Mouse (Mus musculus) midbrain, embryonic 10.5 days (tissue): ENCODE results near the gene Bcl11a. TPM values are rescaled to one million over a fixed set of nuclear protein-coding genes. Genes with fewer than 3 reads are reported as not detected.
"Not testable (repeated sequence)": the region's sequence is repeated elsewhere in the genome, so short reads cannot be mapped to it uniquely, and the experiment has no call there.

ENCODE experiments used
- DNase-seq: peaks from one replicate; pipeline ENCODE4 v3.0.0-alpha.2; 2017; ENCODE audit warnings: low spot score
- H3K27ac ChIP-seq: fragments of 300-500 bp; sonication (generic); replicated peaks from 2 replicates; pipeline ENCODE4 v1.5.1; 2016; ENCODE audit warnings: mild to moderate bottlenecking
- H3K27me3 ChIP-seq: fragments of 300-500 bp; sonication (generic); 2 replicates; pipeline ENCODE4 v1.6.1; 2016; ENCODE audit warnings: low read depth, mild to moderate bottlenecking; ENCODE audit not compliant: poor library complexity, severe bottlenecking
- H3K36me3 ChIP-seq: fragments of 300-500 bp; sonication (generic); 2 replicates; pipeline ENCODE4 v1.6.1; 2016; ENCODE audit warnings: mild to moderate bottlenecking, moderate library complexity
- H3K4me1 ChIP-seq: fragments of 300-500 bp; sonication (generic); 2 replicates; pipeline ENCODE4 v1.6.1; 2016
- H3K4me3 ChIP-seq: fragments of 300-500 bp; sonication (generic); 2 replicates; pipeline ENCODE4 v1.5.1; 2016; ENCODE audit warnings: mild to moderate bottlenecking, moderate library complexity
- H3K9me3 ChIP-seq: fragments of 300-500 bp; sonication (generic); replicated peaks from 2 replicates; pipeline ENCODE4 v1.6.1; 2016; ENCODE audit warnings: mild to moderate bottlenecking
- WGBS: fragments of 180-500 bp; shearing (Covaris S2); methylation state at CpG from one replicate; pipeline ENCODE4 v1.1.7; 2016; 5-methylcytosine and 5-hydroxymethylcytosine counted together
- polyA plus RNA-seq: library from polyadenylated mRNA; unstranded; fragments of >200 nt; fragmentation: Nextera tagmentation; extraction: Ambion mirVana; gene quantifications from 2 replicates; pipeline ENCODE4 v1.2.1, GENCODE M21; 2016

The Bcl11a gene
- polyA plus RNA-seq, 1 experiment from 2014 or later = 15.8 TPM

DNA sequence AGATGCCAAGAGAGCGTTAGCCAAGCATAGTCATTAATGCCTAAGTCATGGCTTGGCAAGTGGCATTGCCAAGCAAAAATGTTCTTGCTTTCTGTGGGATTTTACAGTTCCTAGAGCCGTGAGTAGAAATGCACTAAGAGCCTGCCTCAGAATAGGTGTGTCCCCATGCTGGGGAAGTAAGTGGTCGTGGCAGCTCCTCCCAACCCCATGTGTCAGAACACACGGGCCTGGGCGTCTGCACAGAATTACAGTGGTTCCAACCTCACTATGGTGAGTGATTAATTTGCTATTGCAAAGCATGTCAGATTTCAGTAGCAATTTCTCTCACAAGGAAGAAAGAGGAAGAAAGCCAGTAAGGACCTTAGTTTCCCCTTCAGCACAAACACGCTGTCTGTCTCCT, 33.9 kb downstream of the Bcl11a start:
- no peaks in the 10 kb centered on the region; the same call in 1 of the 2 replicates for H3K36me3 ChIP-seq

DNA sequence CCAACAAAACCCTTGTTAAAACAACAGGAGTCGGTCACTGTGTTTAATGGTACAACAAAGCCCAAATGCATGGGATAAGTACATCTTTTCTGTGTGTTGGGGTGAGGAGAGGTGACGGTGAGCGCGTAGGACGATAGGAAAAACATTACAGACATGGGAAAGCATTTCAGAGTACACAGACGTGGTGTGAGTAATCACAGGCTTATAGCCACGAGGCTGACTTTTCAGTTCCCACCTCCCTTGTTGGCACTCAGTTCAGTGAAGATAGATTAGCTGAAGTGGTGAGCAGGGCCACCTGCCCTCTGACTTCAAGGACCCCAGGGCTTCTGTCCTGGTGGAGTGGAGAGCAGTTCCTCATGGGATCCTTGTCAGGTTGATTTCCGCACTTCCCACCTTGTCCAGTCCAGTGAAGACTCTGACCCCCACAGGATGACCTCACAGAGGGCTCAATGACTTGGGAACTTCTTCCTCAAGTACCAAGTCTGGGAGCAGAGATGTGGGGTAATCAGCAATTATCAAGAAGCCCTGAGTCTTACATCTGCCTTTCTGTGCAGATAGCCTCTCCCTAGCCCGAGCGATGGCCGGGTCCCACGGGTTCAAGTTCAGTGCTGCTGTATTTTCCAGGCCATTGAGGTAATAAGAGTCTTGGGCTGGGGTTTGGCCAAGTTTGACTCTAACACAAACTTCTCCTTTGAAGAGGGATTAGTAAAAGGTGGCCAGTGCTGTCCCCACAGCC, 37.3 kb downstream of the Bcl11a start:
- no peak overlapping the region for H3K4me3 ChIP-seq
- H3K27me3 ChIP-seq = no peaks in the 10 kb centered on the region
- 85% methylated on average over 12 of the region's 12 CpGs for WGBS
- no peaks in the 10 kb centered on the region for H3K9me3 ChIP-seq
- H3K36me3 ChIP-seq = no peaks in the 10 kb centered on the region; the same call in 1 of the 2 replicates
- no peak overlapping the region for H3K27ac ChIP-seq
- H3K4me1 ChIP-seq = peaks cover 7% of the 10 kb centered on the region; the same call in 1 of the 2 replicates
- no peak for DNase-seq

More for the DNA sequence above, 33.9 kb downstream of the Bcl11a start:
- DNase-seq = no peak
- WGBS = 62% methylated on average over 6 of the region's 6 CpGs
- Histone ChIP-seq H3K27me3 (no peaks in the 10 kb centered on the region), H3K27ac (no peak overlapping the region), H3K9me3 (no peaks in the 10 kb centered on the region), H3K4me1 (peaks cover 8% of the 10 kb centered on the region; the same call in 1 of the 2 replicates), H3K4me3 (no peak overlapping the region)

DNA sequence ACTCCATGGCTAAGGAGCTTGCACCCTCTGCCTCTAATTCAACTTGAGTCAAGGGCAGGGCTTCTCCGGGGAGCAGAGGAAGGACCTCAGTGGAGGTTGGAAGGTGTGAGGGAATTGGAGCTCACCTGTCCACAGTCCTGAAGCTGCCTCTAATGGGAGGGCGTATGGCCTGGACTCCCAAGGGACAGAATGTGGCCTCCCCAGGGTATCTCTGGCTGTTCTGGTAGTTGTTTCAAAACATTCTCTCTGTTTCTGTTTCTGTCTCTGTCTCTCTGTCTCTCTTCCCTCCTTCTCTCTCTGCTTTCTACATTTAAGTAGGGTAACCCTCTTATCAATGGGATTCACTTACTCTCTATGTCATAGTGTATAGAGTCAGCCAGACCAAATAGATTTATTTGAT, 38.2 kb downstream of the Bcl11a start:
- Histone ChIP-seq H3K4me3 (no peak overlapping the region), H3K27me3 (no peaks in the 10 kb centered on the region), H3K36me3 (no peaks in the 10 kb centered on the region; the same call in 1 of the 2 replicates), H3K9me3 (no peaks in the 10 kb centered on the region), H3K27ac (no peak overlapping the region), H3K4me1 (no peaks in the 10 kb centered on the region; the same call in 1 of the 2 replicates)
- 94% methylated on average over 2 of the region's 2 CpGs for WGBS
- no peak for DNase-seq

DNA sequence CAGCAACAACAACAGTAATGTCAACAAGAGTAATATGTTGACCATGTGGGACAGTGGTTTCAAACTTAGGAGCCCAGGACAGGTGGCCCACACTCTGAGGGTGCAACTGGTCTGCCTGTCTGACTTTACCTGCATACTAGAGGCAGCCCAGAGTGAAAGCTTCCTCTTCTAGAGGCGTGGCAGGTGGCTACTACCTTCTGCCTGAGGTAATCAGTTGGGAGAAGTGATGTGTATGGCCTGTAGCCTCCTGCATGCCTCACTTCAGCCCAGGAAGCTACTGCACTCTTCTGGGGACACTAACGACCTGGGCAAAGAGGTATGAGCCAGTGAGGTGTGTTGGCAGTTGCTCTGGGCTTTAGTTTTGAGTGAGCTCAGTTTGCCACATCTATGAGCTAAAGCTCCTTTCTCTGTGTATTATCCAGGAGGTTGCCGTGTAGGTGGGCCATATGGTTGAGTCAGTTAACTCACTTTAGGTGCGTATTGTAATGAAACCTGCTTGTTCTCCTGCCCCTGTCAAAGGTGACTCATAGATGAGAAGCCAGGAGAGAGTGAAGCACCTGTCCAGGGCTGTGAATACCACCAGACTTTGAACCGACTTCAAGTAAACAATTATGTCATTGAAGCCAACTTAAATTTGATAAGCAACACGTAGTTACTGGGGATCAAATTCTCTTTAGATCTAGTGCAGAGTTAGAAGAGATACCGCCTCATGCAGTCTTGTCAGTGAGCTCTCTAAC, 38.9 kb downstream of the Bcl11a start:
- no peaks in the 10 kb centered on the region; the same call in 1 of the 2 replicates for H3K4me1 ChIP-seq
- no peak for DNase-seq
- no peaks in the 10 kb centered on the region for H3K9me3 ChIP-seq
- H3K27ac ChIP-seq = no peak overlapping the region
- H3K27me3 ChIP-seq = no peaks in the 10 kb centered on the region
- 87% methylated on average over 7 of the region's 7 CpGs for WGBS
- H3K36me3 ChIP-seq = no peaks in the 10 kb centered on the region; the same call in 1 of the 2 replicates
- H3K4me3 ChIP-seq = no peak overlapping the region

GRCm38 (mm10) chr11:24121136-24121535, 43.3 kb downstream of the Bcl11a start:
- H3K4me1 ChIP-seq = peaks cover 3% of the 10 kb centered on the region; the same call in 1 of the 2 replicates
- 89% methylated on average over 9 of the region's 9 CpGs for WGBS
- H3K27me3 ChIP-seq = no peaks in the 10 kb centered on the region
- no peaks in the 10 kb centered on the region for H3K9me3 ChIP-seq
- DNase-seq = no peak
- no peaks in the 10 kb centered on the region; the same call in 1 of the 2 replicates for H3K36me3 ChIP-seq
- no peak overlapping the region for H3K27ac ChIP-seq
- no peak overlapping the region for H3K4me3 ChIP-seq

GRCm38 (mm10) chr11:24122899-24123298, 45.0 kb downstream of the Bcl11a start:
- Histone ChIP-seq H3K4me1 (peaks cover 7% of the 10 kb centered on the region), H3K27ac (no peak overlapping the region), H3K4me3 (no peak overlapping the region), H3K27me3 (no peaks in the 10 kb centered on the region), H3K9me3 (no peaks in the 10 kb centered on the region), H3K36me3 (no peaks in the 10 kb centered on the region)
- DNase-seq = no peak
- 94% methylated on average over 7 of the region's 7 CpGs for WGBS

DNA sequence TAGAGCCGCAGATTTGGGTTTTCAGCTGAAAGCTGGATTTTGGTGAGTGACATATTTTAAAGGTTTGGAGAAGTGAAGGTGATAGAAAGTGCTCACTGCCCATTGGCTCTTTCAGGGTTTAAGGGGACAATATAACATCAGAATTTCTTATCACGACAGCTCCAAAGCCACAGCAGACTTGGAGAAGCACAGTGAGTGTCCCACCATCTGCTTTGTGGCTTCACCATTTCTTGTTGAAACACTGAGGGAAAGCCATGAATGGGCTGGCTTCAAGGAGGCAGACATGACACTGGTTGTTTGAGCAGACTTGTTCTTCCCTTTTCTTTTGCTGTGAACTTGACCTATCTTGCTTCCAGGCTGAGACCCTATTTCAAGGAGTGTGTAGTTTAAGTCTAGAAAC, 46.1 kb downstream of the Bcl11a start:
- WGBS = 89% methylated on average over 2 of the region's 2 CpGs
- H3K27ac ChIP-seq = no peak overlapping the region
- H3K9me3 ChIP-seq = no peaks in the 10 kb centered on the region
- no peaks in the 10 kb centered on the region for H3K27me3 ChIP-seq
- no peak overlapping the region for H3K4me3 ChIP-seq
- no peak for DNase-seq
- H3K36me3 ChIP-seq = no peaks in the 10 kb centered on the region
- H3K4me1 ChIP-seq = peaks cover 12% of the 10 kb centered on the region

GRCm38 (mm10) chr11:24125098-24125497, 47.2 kb downstream of the Bcl11a start:
- WGBS = 88% methylated on average over 6 of the region's 6 CpGs
- no peak for DNase-seq

GRCm38 (mm10) chr11:24128001-24128400, 50.1 kb downstream of the Bcl11a start:
- no peak overlapping the region; the same call in 1 of the 2 replicates for H3K27ac ChIP-seq
- H3K27me3 ChIP-seq = no peaks in the 10 kb centered on the region
- no peaks in the 10 kb centered on the region; the same call in 1 of the 2 replicates for H3K36me3 ChIP-seq
- no peak overlapping the region for H3K4me3 ChIP-seq
- WGBS = 51% methylated on average over 2 of the region's 2 CpGs
- H3K9me3 ChIP-seq = no peaks in the 10 kb centered on the region
- peaks cover 16% of the 10 kb centered on the region for H3K4me1 ChIP-seq
- DNase-seq = no peak

More at GRCm38 (mm10) chr11:24125098-24125497, 47.2 kb downstream of the Bcl11a start:
- no peaks in the 10 kb centered on the region for H3K9me3 ChIP-seq
- H3K4me1 ChIP-seq = peaks cover 12% of the 10 kb centered on the region
- H3K27me3 ChIP-seq = no peaks in the 10 kb centered on the region
- no peaks in the 10 kb centered on the region for H3K36me3 ChIP-seq
- no peak overlapping the region for H3K4me3 ChIP-seq
- no peak overlapping the region for H3K27ac ChIP-seq

- not testable (repeated sequence) for H3K27ac ChIP-seq, H3K36me3 ChIP-seq, DNase-seq, H3K4me3 ChIP-seq, H3K27me3 ChIP-seq, H3K9me3 ChIP-seq
- WGBS = 89% methylated on average over 4 of the region's 4 CpGs
- H3K4me1 ChIP-seq = peaks cover 19% of the 10 kb centered on the region
Observed at GRCm38 (mm10) chr11:24128880-24129279, 51.0 kb downstream of the Bcl11a start.

DNA sequence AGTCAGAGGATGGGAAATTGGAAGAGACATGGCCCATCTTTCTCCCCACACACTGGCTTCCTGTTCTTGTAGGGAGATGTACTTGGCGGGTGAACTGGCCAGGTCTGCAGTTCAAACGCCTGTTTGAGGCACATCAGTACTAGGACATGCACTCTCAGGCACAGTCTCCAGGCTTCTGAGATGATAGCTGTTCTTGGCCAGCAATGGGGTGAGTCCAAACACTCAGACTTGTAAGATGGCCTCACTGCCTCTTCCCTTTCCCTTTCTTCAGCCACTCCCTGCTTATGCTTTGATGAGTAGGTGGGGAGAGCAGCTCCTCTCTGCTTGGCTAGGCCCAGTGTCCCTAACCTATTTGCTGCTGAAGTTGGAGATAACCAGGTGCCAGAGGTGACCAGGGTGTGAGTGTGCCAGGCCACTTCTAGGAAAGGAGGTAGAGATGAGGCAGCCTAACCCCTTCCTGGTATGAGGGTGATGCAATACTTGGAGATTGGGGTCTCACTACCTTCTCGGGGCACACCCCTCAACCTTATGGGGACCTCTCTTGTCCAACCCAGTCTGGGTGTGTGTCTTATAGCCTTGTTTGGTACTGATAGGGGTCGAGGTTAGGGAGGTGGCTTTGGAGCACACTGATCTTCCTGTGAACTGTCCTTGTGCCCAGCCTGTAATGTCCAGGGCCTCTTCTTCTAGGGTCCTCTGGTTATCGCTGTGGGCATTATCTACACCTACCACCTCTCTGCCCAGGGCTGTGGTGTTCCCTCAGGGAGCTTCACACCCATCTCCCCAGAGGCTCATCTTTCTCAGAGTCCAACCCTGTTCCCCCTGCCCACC, 51.7 kb downstream of the Bcl11a start:
- no peak overlapping the region for H3K4me3 ChIP-seq
- WGBS = 86% methylated on average over 5 of the region's 5 CpGs

GRCm38 (mm10) chr11:24130186-24130760, 52.4 kb downstream of the Bcl11a start:
- 89% methylated on average over 7 of the region's 7 CpGs for WGBS
- H3K4me1 ChIP-seq = peaks cover 19% of the 10 kb centered on the region
- H3K36me3 ChIP-seq = no peaks in the 10 kb centered on the region; the same call in 1 of the 2 replicates
- H3K9me3 ChIP-seq = no peaks in the 10 kb centered on the region
- H3K27me3 ChIP-seq = no peaks in the 10 kb centered on the region
- no peak overlapping the region for H3K27ac ChIP-seq
- DNase-seq = no peak
- H3K4me3 ChIP-seq = no peak overlapping the region

More for the DNA sequence above, 51.7 kb downstream of the Bcl11a start:
- no peak for DNase-seq
- no peaks in the 10 kb centered on the region for H3K9me3 ChIP-seq
- no peak overlapping the region for H3K27ac ChIP-seq
- H3K27me3 ChIP-seq = no peaks in the 10 kb centered on the region
- H3K4me1 ChIP-seq = peaks cover 19% of the 10 kb centered on the region
- no peaks in the 10 kb centered on the region; the same call in 1 of the 2 replicates for H3K36me3 ChIP-seq
